Mouse (Mus musculus): ENCODE measurements around the gene Bsg. TPM values are rescaled to one million over a fixed set of nuclear protein-coding genes. Genes with fewer than 3 reads are reported as not detected.
A peak's percentile ranks its signal among the peaks of the same experiment; 100 is the strongest.

Gene Bsg
- 895 and 900 TPM in 2 replicates for polyA plus RNA-seq (2014; fragmentation: Nextera tagmentation; extraction: Ambion mirVana)

DNA sequence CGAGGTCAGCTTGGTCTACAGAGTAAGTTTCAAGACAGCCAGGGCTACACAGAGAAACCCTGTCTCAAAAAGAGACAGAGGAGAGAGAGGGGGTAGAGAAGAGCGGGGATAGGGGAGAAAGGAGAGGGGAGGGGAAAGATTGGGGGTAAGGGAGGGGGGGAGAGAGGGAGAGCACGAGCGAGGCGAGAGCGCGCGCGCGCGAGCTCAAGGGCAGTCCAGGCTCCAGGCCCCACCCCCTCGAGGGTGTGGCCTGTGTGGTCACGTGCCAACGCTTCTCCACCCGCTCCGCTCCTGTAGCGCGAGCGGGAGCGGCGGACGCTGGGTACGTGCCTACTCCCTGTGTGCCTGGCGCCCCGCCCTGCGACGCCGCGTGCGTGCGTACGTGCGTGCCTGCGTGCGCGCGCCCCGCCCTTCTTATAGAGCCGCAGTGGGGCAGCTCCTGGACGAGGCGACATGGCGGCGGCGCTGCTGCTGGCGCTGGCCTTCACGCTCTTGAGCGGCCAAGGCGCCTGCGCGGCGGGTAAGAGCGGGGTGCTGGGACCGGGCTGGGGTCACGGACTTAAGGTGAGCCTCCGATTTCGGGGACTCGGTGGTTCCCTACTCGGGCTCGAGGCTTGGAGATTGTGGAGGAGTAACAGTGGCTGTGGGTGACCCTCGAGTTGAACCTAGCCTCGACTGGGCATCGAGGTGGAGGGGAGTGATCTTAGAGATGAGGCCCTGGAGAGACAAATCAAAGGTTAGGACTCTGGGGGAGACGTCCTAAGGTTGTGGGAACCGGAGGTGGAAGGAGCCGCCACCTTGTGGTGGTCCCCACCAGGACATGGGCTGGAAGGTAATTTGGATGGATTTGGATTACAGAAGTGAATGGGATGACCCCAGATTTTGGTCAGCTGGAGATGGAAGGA, at the start of gene Bsg:
TSS of gene Bsg (plus strand) at position 427 of the 905 bp plus-strand sequence.
- peaks cover 31% of the 10 kb centered on the region for H3K4me1 ChIP-seq (replicated peaks; ENCODE audit: control insufficient read depth, insufficient read depth, low read length)

DNA sequence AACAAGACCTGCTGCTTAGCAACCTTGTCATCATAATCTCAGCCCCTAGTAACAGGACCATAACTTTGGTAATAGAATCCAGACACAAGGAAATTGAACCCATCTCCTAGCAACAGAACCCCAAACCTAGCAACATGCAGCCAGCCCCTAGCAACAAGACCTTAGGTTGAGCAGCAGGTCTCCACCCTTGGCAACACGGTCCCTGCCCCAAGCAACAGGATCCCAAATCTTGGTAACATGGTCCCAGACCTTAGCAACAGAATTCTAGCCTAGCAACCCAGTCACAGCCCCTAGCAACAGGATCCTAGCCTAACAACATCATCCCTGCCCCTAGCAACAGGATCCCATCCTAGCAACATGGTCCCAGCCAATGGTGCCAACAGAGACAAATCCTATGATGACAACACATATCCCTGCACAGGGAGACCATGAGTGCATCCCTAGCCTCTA, 49.3 kb upstream of the Bsg start:
- Histone ChIP-seq H3K4me1 (replicated peaks; ENCODE audit: control insufficient read depth, insufficient read depth, low read length) (no peaks in the 10 kb centered on the region), H3K9ac (ENCODE audit: low read length) (no peak overlapping the region), H3K4me3 (ENCODE audit: low read depth, low read length) (no peak overlapping the region), H3K27ac (ENCODE audit: low read depth) (no peak overlapping the region), H3K27me3 (replicated peaks; ENCODE audit: control insufficient read depth, insufficient read depth, low read length) (no peaks in the 10 kb centered on the region), H3K4me2 (ENCODE audit: low read length) (no peak overlapping the region), H3K36me3 (ENCODE audit: control insufficient read depth, insufficient read depth, low read length) (no peaks in the 10 kb centered on the region), H3K9me3 (ENCODE audit: control insufficient read depth, low read length) (no peaks in the 10 kb centered on the region)
- no peak for DNase-seq (ENCODE audit: low spot score)
- 25% methylated on average over 1 of the region's 1 CpGs for WGBS
- ATAC-seq (replicated peaks; ENCODE audit: low FRiP score, low TSS enrichment, low read depth), result no peak

More for the DNA sequence above, at the start of gene Bsg:
- Histone ChIP-seq H3K4me3 (ENCODE audit: low read depth, low read length) (peak within 1 kb of the TSS; percentile 81), H3K9me3 (ENCODE audit: control insufficient read depth, low read length) (no peaks in the 10 kb centered on the region), H3K27me3 (replicated peaks; ENCODE audit: control insufficient read depth, insufficient read depth, low read length) (no peaks in the 10 kb centered on the region), H3K9ac (ENCODE audit: low read length) (peak within 1 kb of the TSS; percentile 94), H3K36me3 (ENCODE audit: control insufficient read depth, insufficient read depth, low read length) (peaks cover 22% of the 10 kb centered on the region), H3K4me2 (ENCODE audit: low read length) (peak within 1 kb of the TSS; percentile 98), H3K27ac (ENCODE audit: low read depth) (peak within 1 kb of the TSS; percentile 75; the same call in 1 of the 2 replicates)
- WGBS, result under 1% methylated on average over 64 of the region's 65 CpGs
- peak; percentile 97 for DNase-seq (ENCODE audit: low spot score)
- peak; percentile 93 for ATAC-seq (replicated peaks; ENCODE audit: low FRiP score, low TSS enrichment, low read depth)

DNA sequence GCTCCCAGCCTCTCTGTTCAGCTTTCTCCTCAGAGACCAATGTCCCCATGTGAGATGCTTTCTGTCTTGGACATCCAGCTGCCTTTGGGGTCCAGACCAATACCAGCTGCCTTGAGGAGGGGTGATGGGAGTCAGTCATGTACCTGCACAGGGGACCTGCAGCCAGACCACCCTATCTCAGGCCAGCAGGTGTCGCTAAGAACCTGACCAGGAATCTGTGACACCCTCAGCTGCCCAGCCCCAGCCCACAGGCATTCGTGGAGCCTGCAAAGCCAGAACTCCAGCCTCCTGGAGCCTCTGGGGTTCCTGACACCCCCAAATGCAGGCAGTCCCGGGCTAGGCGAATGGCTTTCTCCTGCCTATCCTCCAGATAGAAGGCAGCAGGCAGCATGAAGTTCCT, 45.5 kb upstream of the Bsg start:
- Histone ChIP-seq H3K27ac (ENCODE audit: low read depth) (no peak overlapping the region), H3K9me3 (ENCODE audit: control insufficient read depth, low read length) (no peaks in the 10 kb centered on the region), H3K36me3 (ENCODE audit: control insufficient read depth, insufficient read depth, low read length) (no peaks in the 10 kb centered on the region), H3K27me3 (replicated peaks; ENCODE audit: control insufficient read depth, insufficient read depth, low read length) (no peaks in the 10 kb centered on the region), H3K9ac (ENCODE audit: low read length) (no peak overlapping the region), H3K4me2 (ENCODE audit: low read length) (no peak overlapping the region), H3K4me3 (ENCODE audit: low read depth, low read length) (no peak overlapping the region), H3K4me1 (replicated peaks; ENCODE audit: control insufficient read depth, insufficient read depth, low read length) (no peaks in the 10 kb centered on the region)
- DNase-seq (ENCODE audit: low spot score), result no peak
- WGBS, result 16% methylated on average over 4 of the region's 4 CpGs
- no peak for ATAC-seq (replicated peaks; ENCODE audit: low FRiP score, low TSS enrichment, low read depth)

DNA sequence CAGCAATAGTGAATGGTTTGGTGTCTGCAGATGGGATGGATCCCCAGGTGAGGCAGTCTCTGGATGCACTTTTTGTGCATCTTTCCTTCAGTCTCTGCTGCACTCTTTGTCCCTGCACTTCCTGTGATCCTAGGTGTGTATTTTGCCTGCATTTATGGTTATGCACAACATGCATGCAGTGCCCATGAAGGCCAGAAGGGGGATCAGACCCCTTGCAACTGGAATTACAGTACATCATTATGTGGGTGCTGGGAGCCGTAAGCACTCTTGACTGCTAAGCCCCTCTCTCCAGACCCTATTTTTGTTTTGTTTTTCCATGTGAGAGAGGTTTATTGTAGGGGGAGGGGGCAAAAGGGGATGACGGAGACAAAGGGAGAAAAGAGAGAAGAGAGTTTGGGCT, 44.0 kb upstream of the Bsg start:
- Histone ChIP-seq H3K9ac (ENCODE audit: low read length) (no peak overlapping the region), H3K36me3 (ENCODE audit: control insufficient read depth, insufficient read depth, low read length) (no peaks in the 10 kb centered on the region), H3K27ac (ENCODE audit: low read depth) (no peak overlapping the region), H3K4me1 (replicated peaks; ENCODE audit: control insufficient read depth, insufficient read depth, low read length) (no peaks in the 10 kb centered on the region), H3K27me3 (replicated peaks; ENCODE audit: control insufficient read depth, insufficient read depth, low read length) (no peaks in the 10 kb centered on the region), H3K4me3 (ENCODE audit: low read depth, low read length) (no peak overlapping the region), H3K4me2 (ENCODE audit: low read length) (no peak overlapping the region), H3K9me3 (ENCODE audit: control insufficient read depth, low read length) (no peaks in the 10 kb centered on the region)
- 88% methylated on average over 2 of the region's 2 CpGs for WGBS
- DNase-seq (ENCODE audit: low spot score) (no peak), ATAC-seq (replicated peaks; ENCODE audit: low FRiP score, low TSS enrichment, low read depth) (no peak)

DNA sequence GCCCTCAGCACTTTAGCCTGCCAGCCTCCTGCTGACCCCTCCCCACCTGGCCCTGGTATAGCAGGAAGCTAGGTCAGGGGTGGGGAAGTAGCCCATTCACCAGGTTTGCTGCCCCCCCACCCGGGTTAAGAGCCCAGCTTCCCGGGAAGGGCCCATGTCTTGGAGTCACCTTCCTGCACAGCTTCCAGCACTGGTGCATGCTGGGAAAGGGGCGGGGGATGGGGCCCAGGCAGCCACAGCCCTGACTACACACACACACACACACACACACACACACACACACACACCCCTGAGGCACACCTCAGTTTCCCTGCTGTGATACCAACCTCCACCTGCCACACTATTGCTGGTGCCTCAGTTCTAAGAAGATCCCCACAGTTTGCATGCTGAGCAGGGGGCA, 42.4 kb upstream of the Bsg start:
- DNase-seq (ENCODE audit: low spot score) (no peak), ATAC-seq (replicated peaks; ENCODE audit: low FRiP score, low TSS enrichment, low read depth) (no peak)
- Histone ChIP-seq H3K27me3 (replicated peaks; ENCODE audit: control insufficient read depth, insufficient read depth, low read length) (no peaks in the 10 kb centered on the region), H3K27ac (ENCODE audit: low read depth) (no peak overlapping the region), H3K9me3 (ENCODE audit: control insufficient read depth, low read length) (no peaks in the 10 kb centered on the region), H3K4me2 (ENCODE audit: low read length) (no peak overlapping the region), H3K36me3 (ENCODE audit: control insufficient read depth, insufficient read depth, low read length) (no peaks in the 10 kb centered on the region), H3K4me1 (replicated peaks; ENCODE audit: control insufficient read depth, insufficient read depth, low read length) (no peaks in the 10 kb centered on the region), H3K9ac (ENCODE audit: low read length) (no peak overlapping the region), H3K4me3 (ENCODE audit: low read depth, low read length) (no peak overlapping the region)
- 51% methylated on average over 3 of the region's 3 CpGs for WGBS

DNA sequence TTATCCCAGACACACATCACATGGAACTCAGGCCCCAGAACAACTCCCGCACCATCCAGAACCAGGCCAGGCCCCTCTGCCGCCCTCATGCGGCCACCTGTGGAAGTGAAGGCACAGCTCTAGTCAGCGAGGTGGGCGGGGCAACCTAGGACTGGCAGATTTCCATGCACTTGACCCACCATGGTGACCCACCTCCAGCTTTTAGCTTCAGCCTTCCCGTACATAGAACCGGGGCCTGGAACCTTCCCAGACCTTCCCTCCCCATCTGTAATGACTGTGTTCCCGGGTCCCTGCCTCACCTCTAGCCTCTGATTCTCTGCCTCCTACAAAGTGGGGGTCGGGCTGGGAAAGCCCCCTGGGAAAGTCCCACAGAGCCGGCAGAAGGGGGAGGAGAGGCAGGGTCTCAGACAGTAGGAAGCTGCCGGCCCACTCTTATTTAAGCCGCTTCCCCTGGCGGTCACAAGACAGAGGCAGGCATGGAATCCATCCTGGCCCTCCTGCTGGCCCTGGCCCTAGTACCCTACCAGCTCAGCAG, 40.1 kb upstream of the Bsg start, which contains the start of gene Madcam1:
TSS of gene Madcam1 (plus strand) at position 429 of the 535 bp plus-strand sequence.
- Histone ChIP-seq H3K9ac (ENCODE audit: low read length) (no peak within 1 kb of the TSS), H3K27me3 (replicated peaks; ENCODE audit: control insufficient read depth, insufficient read depth, low read length) (no peaks in the 10 kb centered on the region), H3K4me2 (ENCODE audit: low read length) (no peak within 1 kb of the TSS), H3K9me3 (ENCODE audit: control insufficient read depth, low read length) (no peaks in the 10 kb centered on the region), H3K36me3 (ENCODE audit: control insufficient read depth, insufficient read depth, low read length) (no peaks in the 10 kb centered on the region), H3K4me3 (ENCODE audit: low read depth, low read length) (no peak within 1 kb of the TSS), H3K27ac (ENCODE audit: low read depth) (no peak within 1 kb of the TSS), H3K4me1 (replicated peaks; ENCODE audit: control insufficient read depth, insufficient read depth, low read length) (no peaks in the 10 kb centered on the region)
- ATAC-seq (replicated peaks; ENCODE audit: low FRiP score, low TSS enrichment, low read depth), result peak; percentile 16; the same call in 1 of the 2 replicates
- DNase-seq (ENCODE audit: low spot score), result peak; percentile 91
- WGBS, result 14% methylated on average over 13 of the region's 13 CpGs

DNA sequence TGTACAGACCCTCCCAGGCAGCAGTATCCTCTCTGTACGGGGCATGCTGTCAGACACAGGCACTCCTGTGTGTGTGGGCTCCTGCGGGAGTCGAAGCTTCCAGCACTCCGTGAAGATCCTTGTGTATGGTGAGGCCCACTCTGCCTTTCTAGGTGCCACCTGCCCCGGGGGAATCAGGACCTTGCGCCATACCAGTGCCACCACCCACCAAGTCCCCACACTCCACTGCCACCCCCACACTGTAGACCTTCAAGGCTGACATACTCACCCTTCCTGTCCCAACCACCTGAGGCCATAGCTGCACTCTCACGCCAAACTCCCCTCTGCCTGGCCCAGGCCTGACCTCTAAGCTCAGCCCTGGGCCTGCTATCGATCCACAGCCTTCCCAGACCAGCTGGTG, 39.2 kb upstream of the Bsg start:
- Histone ChIP-seq H3K27ac (ENCODE audit: low read depth) (no peak overlapping the region), H3K9me3 (ENCODE audit: control insufficient read depth, low read length) (no peaks in the 10 kb centered on the region), H3K4me1 (replicated peaks; ENCODE audit: control insufficient read depth, insufficient read depth, low read length) (no peaks in the 10 kb centered on the region), H3K36me3 (ENCODE audit: control insufficient read depth, insufficient read depth, low read length) (no peaks in the 10 kb centered on the region), H3K4me2 (ENCODE audit: low read length) (no peak overlapping the region), H3K4me3 (ENCODE audit: low read depth, low read length) (no peak overlapping the region), H3K9ac (ENCODE audit: low read length) (no peak overlapping the region), H3K27me3 (replicated peaks; ENCODE audit: control insufficient read depth, insufficient read depth, low read length) (no peaks in the 10 kb centered on the region)
- 84% methylated on average over 8 of the region's 8 CpGs for WGBS
- DNase-seq (ENCODE audit: low spot score) (no peak), ATAC-seq (replicated peaks; ENCODE audit: low FRiP score, low TSS enrichment, low read depth) (no peak)

DNA sequence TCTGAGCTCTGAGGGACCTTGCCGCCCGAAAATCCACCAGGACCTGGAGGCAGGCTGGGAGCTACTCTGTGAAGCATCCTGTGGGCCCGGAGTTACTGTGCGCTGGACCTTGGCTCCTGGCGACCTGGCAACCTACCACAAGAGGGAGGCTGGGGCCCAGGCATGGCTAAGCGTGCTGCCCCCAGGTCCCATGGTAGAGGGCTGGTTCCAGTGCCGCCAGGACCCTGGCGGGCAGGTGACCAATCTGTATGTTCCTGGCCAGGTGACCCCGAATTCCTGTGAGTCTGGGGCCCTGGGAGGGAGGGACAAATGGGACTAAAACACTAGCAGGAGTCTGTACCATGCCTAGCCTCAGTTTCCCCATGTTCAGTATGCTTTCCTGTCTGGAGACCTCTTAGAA, 37.8 kb upstream of the Bsg start:
- H3K27me3 ChIP-seq (replicated peaks; ENCODE audit: control insufficient read depth, insufficient read depth, low read length), result no peaks in the 10 kb centered on the region
- H3K9ac ChIP-seq (ENCODE audit: low read length), result no peak overlapping the region
- H3K27ac ChIP-seq (ENCODE audit: low read depth), result no peak overlapping the region
- H3K4me3 ChIP-seq (ENCODE audit: low read depth, low read length), result no peak overlapping the region
- H3K4me1 ChIP-seq (replicated peaks; ENCODE audit: control insufficient read depth, insufficient read depth, low read length), result peaks cover 8% of the 10 kb centered on the region
- DNase-seq (ENCODE audit: low spot score) (no peak), ATAC-seq (replicated peaks; ENCODE audit: low FRiP score, low TSS enrichment, low read depth) (no peak)
- no peak overlapping the region for H3K4me2 ChIP-seq (ENCODE audit: low read length)
- H3K9me3 ChIP-seq (ENCODE audit: control insufficient read depth, low read length), result no peaks in the 10 kb centered on the region
- WGBS, result 64% methylated on average over 9 of the region's 9 CpGs
- no peaks in the 10 kb centered on the region for H3K36me3 ChIP-seq (ENCODE audit: control insufficient read depth, insufficient read depth, low read length)

Data from intestine, embryonic 14.5 days (tissue).